Mouse (Mus musculus) neural tube, embryonic 12.5 days (tissue): ENCODE measurements around the gene Cdh1. TPM values are rescaled to one million over a fixed set of nuclear protein-coding genes. Genes with fewer than 3 reads are reported as not detected.

Source experiments
- ATAC-seq: fragments of 200-750 bp; cut with Nextera tagmentation; 2 replicates; pipeline ENCODE4 v1.8.0; 2017; ENCODE audit warnings: low read depth, mild to moderate bottlenecking, moderate TSS enrichment, moderate library complexity; ENCODE audit not compliant: low FRiP score
- H3K27ac ChIP-seq: fragments of 300-500 bp; sonication (generic); 2 replicates; pipeline ENCODE4 v1.5.1; 2016
- H3K27me3 ChIP-seq: fragments of 300-500 bp; sonication (generic); replicated peaks from 2 replicates; pipeline ENCODE4 v1.6.1; 2016; ENCODE audit warnings: mild to moderate bottlenecking
- H3K36me3 ChIP-seq: fragments of 300-500 bp; sonication (generic); 2 replicates; pipeline ENCODE4 v1.6.1; 2016; ENCODE audit warnings: mild to moderate bottlenecking
- H3K4me1 ChIP-seq: fragments of 300-500 bp; sonication (generic); 2 replicates; pipeline ENCODE4 v1.6.1; 2016
- H3K4me2 ChIP-seq: fragments of 300-500 bp; sonication (generic); replicated peaks from 2 replicates; pipeline ENCODE4 v1.6.1; 2016; ENCODE audit warnings: mild to moderate bottlenecking
- H3K4me3 ChIP-seq: fragments of 300-500 bp; sonication (generic); 2 replicates; pipeline ENCODE4 v1.5.1; 2016
- H3K9ac ChIP-seq: fragments of 300-500 bp; sonication (generic); 2 replicates; pipeline ENCODE4 v1.6.1; 2016; ENCODE audit warnings: mild to moderate bottlenecking
- H3K9me3 ChIP-seq: fragments of 300-500 bp; sonication (generic); 2 replicates; pipeline ENCODE4 v1.6.1; 2016; ENCODE audit warnings: mild to moderate bottlenecking
- WGBS: fragments of 180-500 bp; shearing (Covaris S2); methylation state at CpG from one replicate; pipeline ENCODE4 v1.1.7; 2016; 5-methylcytosine and 5-hydroxymethylcytosine counted together
- polyA plus RNA-seq: library from polyadenylated mRNA; unstranded; fragments of >200 nt; fragmentation: Nextera tagmentation; extraction: Ambion mirVana; gene quantifications from 2 replicates; pipeline ENCODE4 v1.2.1, GENCODE M21; 2016

The Cdh1 gene
- polyA plus RNA-seq, 1 experiment from 2014 or later = 3.4 TPM

GRCm38 (mm10) chr8:106617196-106617595 is 14.0 kb downstream of the Cdh1 start:
- Histone ChIP-seq H3K4me1 (0 out of 2 replicates have a peak, but pooled peaks cover 4% of the 10 kb centered on the region), H3K27me3 (no peaks in the 10 kb centered on the region), H3K27ac (no peak overlapping the region), H3K4me3 (no peak overlapping the region), H3K9me3 (no peaks in the 10 kb centered on the region), H3K4me2 (no peak overlapping the region), H3K36me3 (no peaks in the 10 kb centered on the region), H3K9ac (no peak overlapping the region)
- WGBS = 36% methylated on average over 6 of the region's 6 CpGs
- ATAC-seq = no peak

DNA sequence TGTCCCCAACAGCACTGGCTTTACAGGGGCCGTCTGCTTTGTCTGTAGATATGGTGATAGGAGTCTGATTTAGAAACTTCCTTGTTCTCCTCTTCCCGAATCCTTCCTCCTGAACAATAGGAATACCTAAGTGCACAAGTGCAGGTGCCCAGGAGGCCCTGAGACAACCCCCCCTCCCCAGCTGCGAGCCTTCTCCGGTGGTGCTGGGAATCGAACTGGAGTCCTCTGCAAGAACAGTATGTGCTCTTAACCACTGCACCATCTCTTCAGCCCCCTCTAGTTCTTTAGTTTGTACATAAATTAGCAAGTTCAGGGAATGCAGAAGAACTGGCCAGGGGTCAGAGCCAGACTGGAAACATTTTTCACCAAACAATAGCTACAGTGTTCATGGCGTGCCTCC is 14.7 kb downstream of the Cdh1 start:
- H3K36me3 ChIP-seq = no peaks in the 10 kb centered on the region
- H3K4me1 ChIP-seq = 0 out of 2 replicates have a peak, but pooled peaks cover 4% of the 10 kb centered on the region
- H3K4me3 ChIP-seq = no peak overlapping the region
- ATAC-seq = no peak
- H3K27ac ChIP-seq = no peak overlapping the region
- no peak overlapping the region for H3K9ac ChIP-seq
- WGBS = 82% methylated on average over 6 of the region's 6 CpGs
- no peaks in the 10 kb centered on the region for H3K9me3 ChIP-seq
- H3K4me2 ChIP-seq = no peak overlapping the region
- no peaks in the 10 kb centered on the region for H3K27me3 ChIP-seq

GRCm38 (mm10) chr8:106618324-106618723 is 15.2 kb downstream of the Cdh1 start:
- Histone ChIP-seq H3K9me3 (no peaks in the 10 kb centered on the region), H3K36me3 (no peaks in the 10 kb centered on the region), H3K4me2 (no peak overlapping the region), H3K9ac (no peak overlapping the region), H3K27me3 (no peaks in the 10 kb centered on the region), H3K4me3 (no peak overlapping the region), H3K4me1 (0 out of 2 replicates have a peak, but pooled peaks cover 4% of the 10 kb centered on the region), H3K27ac (no peak overlapping the region)
- ATAC-seq = no peak
- WGBS = 73% methylated on average over 6 of the region's 6 CpGs

DNA sequence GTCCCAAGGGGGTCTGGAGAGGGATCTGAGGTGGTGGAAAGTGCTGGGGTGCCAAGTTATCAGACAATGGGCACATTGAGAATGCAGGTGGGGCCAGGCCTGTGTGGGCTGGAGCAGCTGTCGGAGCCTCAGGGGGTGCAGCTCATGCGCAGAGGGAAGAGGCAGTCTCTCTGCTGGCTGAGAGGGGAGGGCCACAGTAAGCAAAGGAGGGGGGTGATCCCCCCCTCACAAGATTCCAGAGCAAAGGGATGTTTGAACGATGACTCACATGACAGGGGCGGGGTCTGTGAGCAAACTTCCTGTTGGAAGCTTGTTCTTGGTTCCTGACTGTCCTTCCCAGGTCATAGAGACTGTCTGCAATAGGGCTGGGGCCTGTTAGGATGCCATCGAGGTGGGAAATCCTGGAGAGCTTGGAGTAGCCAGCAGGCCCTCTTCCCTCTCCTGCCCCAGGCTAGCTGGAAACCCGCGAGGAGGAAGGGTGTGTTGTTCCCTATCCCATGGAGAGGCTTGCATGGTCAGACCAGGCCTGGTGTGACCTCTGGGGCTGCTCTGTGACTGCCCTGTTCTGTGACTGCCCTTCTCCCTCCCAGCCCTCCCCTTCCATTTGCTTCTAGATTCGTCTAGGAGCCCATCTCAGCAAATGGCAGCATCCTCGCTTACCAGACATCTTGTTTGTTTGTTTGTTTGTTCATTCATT is 16.5 kb downstream of the Cdh1 start:
- WGBS = 57% methylated on average over 9 of the region's 9 CpGs
- no peak overlapping the region; the same call in 1 of the 2 replicates for H3K9ac ChIP-seq
- H3K27ac ChIP-seq = no peak overlapping the region
- H3K4me1 ChIP-seq = 0 out of 2 replicates have a peak, but pooled peaks cover 4% of the 10 kb centered on the region
- H3K9me3 ChIP-seq = no peaks in the 10 kb centered on the region
- no peaks in the 10 kb centered on the region for H3K27me3 ChIP-seq
- H3K4me2 ChIP-seq = peak overlapping the region; percentile 18; the same call in 1 of the 2 replicates
- ATAC-seq = peak; percentile 72
- no peak overlapping the region for H3K4me3 ChIP-seq
- no peaks in the 10 kb centered on the region for H3K36me3 ChIP-seq

DNA sequence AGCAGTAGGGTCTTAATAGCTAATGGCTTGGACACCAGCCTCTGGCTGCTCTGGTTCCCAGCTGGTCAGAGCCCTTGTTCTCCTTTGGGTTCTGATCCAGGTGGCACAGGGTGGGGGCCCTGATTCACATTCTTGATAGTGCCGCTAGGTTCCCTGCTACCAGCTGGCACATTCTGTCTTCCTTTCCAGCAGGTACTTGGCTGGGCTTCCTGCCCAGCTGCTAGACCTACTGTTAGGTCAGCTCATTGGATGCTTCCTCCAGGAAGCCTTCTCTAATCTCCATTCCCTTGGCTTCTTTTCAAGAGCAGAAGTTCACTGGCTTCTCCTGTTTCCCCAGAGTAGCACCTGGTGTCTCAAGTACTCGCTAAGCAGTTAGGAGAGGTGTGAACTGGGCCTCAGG is 17.3 kb downstream of the Cdh1 start:
- Histone ChIP-seq H3K4me2 (no peak overlapping the region), H3K9ac (no peak overlapping the region), H3K27ac (no peak overlapping the region), H3K27me3 (no peaks in the 10 kb centered on the region), H3K4me3 (no peak overlapping the region), H3K9me3 (no peaks in the 10 kb centered on the region), H3K36me3 (no peaks in the 10 kb centered on the region), H3K4me1 (0 out of 2 replicates have a peak, but pooled peaks cover 4% of the 10 kb centered on the region)
- WGBS = 91% methylated on average over 2 of the region's 2 CpGs
- no peak for ATAC-seq

GRCm38 (mm10) chr8:106623016-106623415 is 19.9 kb downstream of the Cdh1 start:
- H3K27me3 ChIP-seq = no peaks in the 10 kb centered on the region
- no peak overlapping the region for H3K4me2 ChIP-seq
- H3K4me1 ChIP-seq = 0 out of 2 replicates have a peak, but pooled peaks cover 4% of the 10 kb centered on the region
- no peak overlapping the region for H3K9ac ChIP-seq
- no peak overlapping the region for H3K4me3 ChIP-seq
- no peaks in the 10 kb centered on the region for H3K36me3 ChIP-seq
- H3K27ac ChIP-seq = no peak overlapping the region
- no peaks in the 10 kb centered on the region for H3K9me3 ChIP-seq
- ATAC-seq = no peak
- 79% methylated on average over 5 of the region's 5 CpGs for WGBS

- Histone ChIP-seq H3K36me3 (no peaks in the 10 kb centered on the region), H3K9ac (no peak overlapping the region), H3K4me1 (0 out of 2 replicates have a peak, but pooled peaks cover 4% of the 10 kb centered on the region), H3K9me3 (no peaks in the 10 kb centered on the region), H3K27me3 (no peaks in the 10 kb centered on the region), H3K27ac (no peak overlapping the region), H3K4me2 (no peak overlapping the region), H3K4me3 (no peak overlapping the region)
- ATAC-seq = no peak
- 94% methylated on average over 3 of the region's 3 CpGs for WGBS
Measured at GRCm38 (mm10) chr8:106623451-106623850, 20.3 kb downstream of the Cdh1 start.

GRCm38 (mm10) chr8:106623954-106624353 is 20.8 kb downstream of the Cdh1 start:
- ATAC-seq = no peak

GRCm38 (mm10) chr8:106624743-106625142 is 21.6 kb downstream of the Cdh1 start:
- ATAC-seq = no peak
- 94% methylated on average over 3 of the region's 3 CpGs for WGBS
- Histone ChIP-seq H3K4me2 (no peak overlapping the region), H3K9ac (no peak overlapping the region), H3K27me3 (no peaks in the 10 kb centered on the region), H3K4me3 (no peak overlapping the region), H3K27ac (no peak overlapping the region), H3K9me3 (no peaks in the 10 kb centered on the region), H3K36me3 (no peaks in the 10 kb centered on the region), H3K4me1 (0 out of 2 replicates have a peak, but pooled peaks cover 4% of the 10 kb centered on the region)

More at GRCm38 (mm10) chr8:106623954-106624353, 20.8 kb downstream of the Cdh1 start:
- no peaks in the 10 kb centered on the region for H3K36me3 ChIP-seq
- H3K4me3 ChIP-seq = no peak overlapping the region
- no peak overlapping the region for H3K27ac ChIP-seq
- H3K9me3 ChIP-seq = no peaks in the 10 kb centered on the region
- H3K9ac ChIP-seq = no peak overlapping the region
- no peak overlapping the region for H3K4me2 ChIP-seq
- H3K27me3 ChIP-seq = no peaks in the 10 kb centered on the region
- 0 out of 2 replicates have a peak, but pooled peaks cover 4% of the 10 kb centered on the region for H3K4me1 ChIP-seq

- WGBS = 83% methylated on average over 9 of the region's 9 CpGs
- no peaks in the 10 kb centered on the region for H3K27me3 ChIP-seq
Measured at GRCm38 (mm10) chr8:106626096-106626865, 23.1 kb downstream of the Cdh1 start.

GRCm38 (mm10) chr8:106628291-106628964 is 25.3 kb downstream of the Cdh1 start:
- Histone ChIP-seq H3K4me3 (no peak overlapping the region), H3K9ac (no peak overlapping the region), H3K9me3 (no peaks in the 10 kb centered on the region), H3K4me1 (no peaks in the 10 kb centered on the region), H3K4me2 (no peak overlapping the region), H3K27me3 (no peaks in the 10 kb centered on the region), H3K36me3 (no peaks in the 10 kb centered on the region), H3K27ac (no peak overlapping the region)
- 75% methylated on average over 11 of the region's 11 CpGs for WGBS
- ATAC-seq = no peak

More at GRCm38 (mm10) chr8:106626096-106626865, 23.1 kb downstream of the Cdh1 start:
- ATAC-seq = no peak
- no peaks in the 10 kb centered on the region for H3K9me3 ChIP-seq
- H3K4me1 ChIP-seq = no peaks in the 10 kb centered on the region
- H3K4me2 ChIP-seq = no peak overlapping the region
- H3K4me3 ChIP-seq = no peak overlapping the region
- no peaks in the 10 kb centered on the region for H3K36me3 ChIP-seq
- no peak overlapping the region for H3K9ac ChIP-seq
- no peak overlapping the region for H3K27ac ChIP-seq

DNA sequence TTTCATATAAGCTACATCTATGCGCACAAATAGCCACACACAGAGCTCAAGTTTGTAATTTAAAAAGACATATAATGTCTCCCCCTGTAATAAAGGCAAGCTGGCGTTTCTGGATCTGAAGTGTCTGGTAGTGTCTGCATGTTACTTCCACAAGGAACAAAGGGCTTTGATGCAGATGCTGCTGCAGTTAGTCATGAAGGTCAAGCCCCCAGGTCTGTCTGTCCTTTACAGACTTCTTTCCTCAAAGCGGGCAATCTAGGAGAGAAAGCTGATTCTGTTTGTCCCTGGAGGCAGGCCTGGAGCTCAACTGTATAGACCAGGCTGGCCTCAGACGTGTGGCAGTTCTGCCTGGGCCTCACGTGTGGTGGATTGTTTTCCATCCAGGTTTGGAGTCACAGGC is 26.3 kb downstream of the Cdh1 start:
- 71% methylated on average over 5 of the region's 5 CpGs for WGBS
- H3K4me1 ChIP-seq = no peaks in the 10 kb centered on the region
- no peak overlapping the region for H3K4me3 ChIP-seq
- H3K9ac ChIP-seq = no peak overlapping the region
- H3K4me2 ChIP-seq = no peak overlapping the region
- H3K9me3 ChIP-seq = no peaks in the 10 kb centered on the region
- no peak overlapping the region for H3K27ac ChIP-seq
- no peaks in the 10 kb centered on the region for H3K36me3 ChIP-seq
- no peak for ATAC-seq
- H3K27me3 ChIP-seq = no peaks in the 10 kb centered on the region
